Mouse (Mus musculus) mesoderm, embryonic 11.5 days (tissue): ENCODE measurements at regions not wholly inside any gene's neighbourhood (a gene's known extent, or its start where the extent isn't known, plus 50 kb on each side); places are given as distances from the start of the nearest gene placed in this dataset.

Experiments
- DNase-seq: peaks from one replicate; pipeline ENCODE4 v3.0.0-alpha.2; 2012; ENCODE audit warnings: low read depth, low spot score

DNA sequence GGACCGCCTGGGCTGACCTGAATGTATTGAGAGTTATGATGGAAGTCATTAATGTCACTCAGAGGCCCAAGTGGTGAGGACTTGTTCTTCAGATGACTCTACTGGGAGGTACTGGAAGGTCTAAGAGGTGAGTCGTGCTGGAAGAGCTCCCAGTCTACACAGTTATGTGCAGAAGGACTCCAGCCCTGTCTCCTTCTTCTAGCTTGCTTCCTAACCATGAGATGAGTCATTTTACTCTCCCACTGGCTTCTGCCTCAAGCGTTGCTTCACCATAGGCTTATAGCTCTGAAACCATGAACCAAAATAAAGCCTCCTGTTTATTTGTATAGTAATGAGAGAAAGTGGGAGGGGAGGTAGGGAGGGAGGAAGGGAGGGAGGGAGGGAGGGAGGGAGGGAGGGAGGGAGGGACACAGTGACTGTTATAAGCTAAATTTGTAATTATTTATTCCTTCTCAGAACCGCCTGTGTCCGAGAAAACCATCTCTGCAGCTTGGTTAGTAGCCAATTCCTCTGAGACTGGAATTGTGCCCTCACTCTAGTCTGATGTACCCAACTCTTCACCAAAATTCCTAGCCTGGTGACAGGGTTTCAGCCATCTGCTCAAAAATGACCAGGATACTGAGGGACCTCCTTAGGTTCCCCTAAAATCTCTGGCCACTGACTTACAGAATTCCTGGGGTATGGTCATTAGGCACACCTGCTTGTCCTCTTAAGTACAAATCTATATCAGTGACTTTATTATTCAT, 211.6 kb upstream of the Atp2b1 start:
- no peak for DNase-seq

DNA sequence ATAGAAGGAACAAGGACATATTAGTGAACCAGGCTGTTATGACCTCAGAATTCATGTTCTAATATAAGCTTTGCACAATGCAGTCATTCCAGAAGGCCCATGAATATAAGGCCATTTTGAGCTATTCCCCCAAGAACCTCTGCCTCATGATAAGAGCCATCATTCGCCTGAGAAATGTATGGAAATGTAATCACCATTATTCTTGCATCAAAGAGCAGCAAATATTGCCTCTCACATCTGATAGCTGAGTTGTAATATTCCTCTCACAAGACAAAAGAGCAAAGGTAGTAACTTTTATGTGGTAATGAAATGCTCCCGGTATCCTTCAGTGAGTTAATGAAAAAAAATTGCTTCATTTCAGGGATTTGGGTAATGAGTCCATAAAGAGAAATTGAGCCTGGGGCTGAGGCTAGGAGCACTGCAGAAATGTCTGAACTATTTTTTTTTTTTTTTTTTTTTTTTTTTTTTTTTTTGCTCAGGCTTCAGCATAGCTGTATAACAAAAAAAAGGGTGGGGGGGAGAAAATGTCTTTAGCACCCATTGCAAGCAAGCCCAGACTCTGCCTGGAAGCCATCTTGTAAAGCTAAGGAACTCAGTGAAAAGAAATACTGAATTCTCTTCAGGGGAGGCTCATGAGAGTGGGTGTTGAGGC, 210.4 kb upstream of the Atp2b1 start:
- no peak for DNase-seq

GRCm38 (mm10) chr10:98704559-98704958, 209.6 kb upstream of the Atp2b1 start:
- no peak for DNase-seq

DNA sequence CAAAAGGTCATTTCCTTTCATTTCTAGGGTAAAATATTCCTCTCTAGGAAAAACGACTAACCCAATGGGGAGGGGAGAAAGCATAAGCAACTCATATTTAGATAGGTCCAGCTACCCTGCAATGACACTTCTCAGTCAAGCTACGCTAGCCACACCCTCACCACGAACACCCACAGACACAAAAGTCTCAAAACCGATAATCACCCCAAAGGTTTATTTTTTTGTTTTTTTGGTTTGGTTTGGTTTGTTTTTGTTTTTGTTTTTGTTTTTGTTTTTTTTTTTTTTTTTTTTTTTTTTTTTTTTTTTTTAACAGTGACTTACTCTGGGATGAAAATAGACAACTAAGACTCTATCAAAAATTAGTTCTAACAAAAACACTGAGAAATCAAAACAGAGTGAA, 196.3 kb upstream of the Atp2b1 start:
- no peak for DNase-seq

GRCm38 (mm10) chr10:98718706-98719105, 195.5 kb upstream of the Atp2b1 start:
- DNase-seq = no peak

GRCm38 (mm10) chr10:98720256-98721005, 193.8 kb upstream of the Atp2b1 start:
- no peak for DNase-seq

DNA sequence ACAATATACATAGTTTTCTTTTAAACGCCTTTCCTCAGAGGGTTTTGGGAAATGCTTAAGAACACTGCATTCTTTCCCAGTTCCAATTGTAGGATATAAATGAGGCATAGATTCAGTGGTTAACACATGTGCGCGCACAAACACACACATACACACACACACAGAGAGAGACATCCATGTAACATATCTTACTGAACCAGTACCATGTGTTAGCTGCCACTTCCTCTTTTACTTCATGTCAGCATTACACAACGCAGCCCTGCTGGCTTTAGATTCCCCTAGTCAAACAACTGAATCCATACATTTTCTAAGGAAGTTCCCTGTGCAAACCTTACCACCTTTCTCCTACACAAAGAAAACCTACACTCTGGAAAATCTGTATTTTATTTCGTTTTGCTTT, 189.1 kb upstream of the Atp2b1 start:
- no peak for DNase-seq

- no peak for DNase-seq
Measured at GRCm38 (mm10) chr10:98727130-98727529, 187.1 kb upstream of the Atp2b1 start.

- DNase-seq = no peak
Measured at GRCm38 (mm10) chr10:98728396-98729030, 185.7 kb upstream of the Atp2b1 start.

GRCm38 (mm10) chr10:98733950-98734585, 180.1 kb upstream of the Atp2b1 start:
- DNase-seq = no peak

DNA sequence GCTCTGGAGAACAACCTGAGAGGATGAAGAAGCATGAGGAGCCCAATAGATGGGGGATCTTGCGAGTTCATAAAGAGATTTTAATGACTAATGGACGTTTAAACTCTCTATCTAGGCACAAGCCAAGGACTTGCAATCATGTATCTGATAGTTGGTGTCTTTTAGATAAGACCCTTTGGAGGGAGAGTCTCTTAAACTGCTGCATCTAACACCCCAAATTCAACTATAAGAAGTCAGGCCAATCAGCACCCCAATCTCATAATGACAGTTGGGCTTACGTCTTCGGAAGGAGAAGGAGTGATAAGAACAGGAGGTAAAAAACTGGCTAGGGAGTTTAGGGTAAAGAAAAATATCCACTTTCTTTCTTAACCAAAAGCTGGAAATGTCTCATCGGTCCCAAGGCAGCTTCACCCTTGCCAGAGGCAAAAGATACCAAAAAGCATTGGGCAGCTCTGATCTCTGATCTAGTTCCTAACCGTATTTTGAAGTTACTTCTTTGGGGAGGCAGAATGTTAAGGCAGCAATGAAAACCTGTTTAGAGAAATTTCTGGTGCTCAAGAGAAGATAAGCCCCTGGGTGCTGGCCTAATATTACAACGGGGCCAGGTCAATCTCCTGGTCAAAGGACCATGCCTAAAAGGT, 173.6 kb upstream of the Atp2b1 start:
- no peak for DNase-seq

DNA sequence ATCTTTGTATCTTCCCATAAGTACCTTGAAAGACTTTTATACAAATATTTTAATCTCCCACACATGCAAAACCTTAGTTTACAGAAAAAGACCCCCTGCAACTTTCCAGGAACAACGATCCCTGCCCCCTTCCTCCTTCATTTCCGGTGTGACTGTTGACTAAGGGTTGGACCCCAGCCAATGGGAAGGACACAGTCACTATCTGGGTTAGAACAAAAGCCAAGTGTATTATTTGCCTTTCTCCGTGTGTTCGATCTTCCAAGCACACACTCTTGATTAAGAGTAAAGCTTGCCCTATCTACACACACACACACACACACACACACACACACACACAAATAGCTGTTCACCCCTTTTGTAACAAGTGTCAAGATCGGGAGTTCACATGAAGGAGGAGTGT, 172.8 kb upstream of the Atp2b1 start:
- no peak for DNase-seq

GRCm38 (mm10) chr10:98742822-98743605, 171.2 kb upstream of the Atp2b1 start:
- DNase-seq = no peak

GRCm38 (mm10) chr10:98744246-98744645, 170.0 kb upstream of the Atp2b1 start:
- DNase-seq = peak; percentile 52

DNA sequence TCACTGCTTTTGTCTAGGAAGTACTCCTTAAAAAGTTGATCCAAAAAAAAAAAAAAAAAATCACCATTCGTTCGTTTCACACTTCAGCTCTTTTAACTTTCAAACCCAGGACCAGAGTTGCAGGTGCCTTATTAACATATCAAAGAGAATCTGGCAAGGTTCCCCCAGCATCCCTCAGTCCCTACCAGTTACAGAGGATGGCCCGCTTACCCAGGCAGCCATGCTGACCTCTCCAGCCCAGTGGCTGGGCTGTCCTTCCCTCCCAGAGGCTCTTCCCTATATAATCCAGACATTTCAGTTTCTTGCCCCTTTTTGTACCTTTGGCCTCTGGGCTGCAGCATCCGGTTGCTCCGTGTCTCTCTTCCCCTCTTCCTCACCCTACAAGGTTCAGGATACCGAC, 169.5 kb upstream of the Atp2b1 start:
- no peak for DNase-seq

DNA sequence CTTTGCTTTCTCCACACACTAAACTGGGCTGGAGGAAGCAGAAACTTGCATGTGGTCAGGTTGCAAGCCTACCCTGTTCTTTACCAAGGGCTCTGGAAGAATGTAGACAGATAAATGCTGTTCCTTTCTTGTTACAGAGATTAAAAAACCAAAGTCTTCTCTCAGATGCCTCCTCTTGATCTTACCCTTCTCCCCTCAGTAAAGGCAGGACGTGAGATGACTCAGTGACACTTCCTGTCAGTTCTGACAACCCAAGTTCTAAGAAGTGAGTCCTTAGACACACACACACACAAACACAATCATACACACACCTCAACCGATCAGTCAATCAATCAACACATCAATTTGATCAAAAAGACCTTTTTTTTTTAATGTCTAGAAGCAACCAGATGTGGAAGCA, 168.8 kb upstream of the Atp2b1 start:
- DNase-seq = no peak

- DNase-seq = no peak
Measured at GRCm38 (mm10) chr10:98745861-98746260, 168.3 kb upstream of the Atp2b1 start.

DNA sequence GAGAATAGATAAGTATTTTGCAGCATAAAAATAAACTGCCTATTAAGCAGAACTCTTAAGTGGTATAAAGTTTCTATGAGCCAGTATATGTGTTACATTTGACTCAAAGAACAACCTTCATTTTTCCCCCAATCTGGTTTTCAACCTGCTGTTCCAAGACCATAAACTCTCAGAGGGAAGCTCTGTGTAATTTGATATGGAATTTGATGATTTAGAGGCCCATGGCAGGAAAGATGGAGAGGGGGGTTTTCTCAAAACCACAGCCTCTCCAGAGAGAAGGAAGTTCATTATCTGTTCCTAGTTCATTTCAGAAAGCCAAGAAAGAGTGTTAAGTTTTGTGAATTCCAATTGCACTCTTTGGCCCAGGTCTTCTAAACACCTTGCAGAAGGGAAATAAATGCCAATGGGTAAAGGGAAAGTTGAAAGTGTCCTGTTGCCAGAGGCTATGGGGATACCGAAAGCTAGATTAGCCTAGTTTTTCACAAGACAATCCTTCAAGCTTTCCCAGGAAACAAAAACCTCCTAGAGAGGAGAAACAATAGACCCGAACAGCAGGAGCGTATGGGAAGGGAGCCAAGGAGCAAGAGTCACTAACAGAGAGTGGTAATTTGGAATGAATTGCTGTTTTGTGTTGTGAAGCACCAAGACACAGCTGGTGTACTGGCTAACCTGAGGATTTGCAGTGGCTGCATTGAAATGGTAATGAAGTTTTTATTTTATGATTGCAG, 165.2 kb upstream of the Atp2b1 start:
- DNase-seq = peak; percentile 41

DNA sequence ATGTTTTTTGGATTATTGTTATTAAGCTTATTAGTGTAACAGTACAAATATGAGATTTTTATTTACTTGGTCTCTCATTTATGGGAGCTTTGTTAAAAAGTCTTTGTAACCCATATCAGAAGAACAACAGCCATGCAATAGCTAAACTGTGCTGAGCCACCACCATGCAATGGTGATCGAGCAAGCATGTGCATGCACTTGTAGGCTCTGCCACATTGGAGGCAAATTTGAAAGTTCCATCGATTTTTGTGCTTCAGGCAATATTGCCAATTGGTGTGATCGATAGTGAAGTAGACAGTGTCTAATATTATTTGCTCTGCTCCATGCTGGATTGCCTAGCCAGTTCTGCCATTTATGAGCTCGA, 164.6 kb upstream of the Atp2b1 start:
- DNase-seq = no peak
